Mouse (Mus musculus) heart, embryonic 10.5 days (tissue): ENCODE measurements at regions not wholly inside any gene's neighbourhood (a gene's known extent, or its start where the extent isn't known, plus 50 kb on each side); places are given as distances from the start of the nearest gene placed in this dataset.

Experiments used
- DNase-seq: peaks from one replicate; pipeline ENCODE4 v3.0.0-alpha.2; 2017; ENCODE audit warnings: low spot score
- H3K27ac ChIP-seq: fragments of 300-500 bp; sonication (generic); 2 replicates; pipeline ENCODE4 v1.5.1; 2016; ENCODE audit warnings: mild to moderate bottlenecking
- H3K27me3 ChIP-seq: fragments of 300-500 bp; sonication (generic); 2 replicates; pipeline ENCODE4 v1.6.1; 2016; ENCODE audit warnings: mild to moderate bottlenecking; ENCODE audit not compliant: poor library complexity, insufficient read depth, severe bottlenecking
- H3K36me3 ChIP-seq: fragments of 300-500 bp; sonication (generic); 2 replicates; pipeline ENCODE4 v1.6.1; 2016; ENCODE audit warnings: mild to moderate bottlenecking, moderate library complexity
- H3K4me1 ChIP-seq: fragments of 300-500 bp; sonication (generic); 2 replicates; pipeline ENCODE4 v1.6.1; 2016; ENCODE audit warnings: mild to moderate bottlenecking
- H3K4me3 ChIP-seq: fragments of 300-500 bp; sonication (generic); 2 replicates; pipeline ENCODE4 v1.5.1; 2016; ENCODE audit warnings: mild to moderate bottlenecking, moderate library complexity
- H3K9me3 ChIP-seq: fragments of 300-500 bp; sonication (generic); 2 replicates; pipeline ENCODE4 v1.6.1; 2016; ENCODE audit warnings: mild to moderate bottlenecking, moderate library complexity
- WGBS: fragments of 180-500 bp; shearing (Covaris S2); methylation state at CpG from one replicate; pipeline ENCODE4 v1.1.7; 2016; 5-methylcytosine and 5-hydroxymethylcytosine counted together

- Histone ChIP-seq H3K4me3 (no peak overlapping the region), H3K27me3 (no peaks in the 10 kb centered on the region; the same call in 1 of the 2 replicates), H3K36me3 (no peaks in the 10 kb centered on the region), H3K27ac (peak overlapping the region; percentile 62; the same call in 1 of the 2 replicates), H3K4me1 (peaks cover 4% of the 10 kb centered on the region; the same call in 1 of the 2 replicates), H3K9me3 (no peaks in the 10 kb centered on the region)
- no peak for DNase-seq
- 10% methylated on average over 2 of the region's 2 CpGs for whole genome bisulfite sequencing
These were observed 126.5 kb upstream of the Akirin2 start for GRCm38 (mm10) chr4:34424131-34424646.

GRCm38 (mm10) chr4:34429003-34429402, 121.7 kb upstream of the Akirin2 start:
- no peaks in the 10 kb centered on the region for H3K36me3 ChIP-seq
- no peaks in the 10 kb centered on the region; the same call in 1 of the 2 replicates for H3K4me1 ChIP-seq
- H3K27me3 ChIP-seq: peaks cover 25% of the 10 kb centered on the region
- 57% methylated on average over 4 of the region's 4 CpGs for WGBS
- no peak overlapping the region for H3K27ac ChIP-seq
- no peak overlapping the region for H3K4me3 ChIP-seq
- DNase-seq: no peak
- no peaks in the 10 kb centered on the region for H3K9me3 ChIP-seq

- no peak for DNase-seq
- H3K36me3 ChIP-seq: no peaks in the 10 kb centered on the region
- no peak overlapping the region for H3K27ac ChIP-seq
- H3K4me3 ChIP-seq: no peak overlapping the region
- WGBS: 77% methylated on average over 22 of the region's 22 CpGs
- H3K9me3 ChIP-seq: no peaks in the 10 kb centered on the region
- peaks cover 25% of the 10 kb centered on the region for H3K27me3 ChIP-seq
- H3K4me1 ChIP-seq: no peaks in the 10 kb centered on the region; the same call in 1 of the 2 replicates
These were observed 121.1 kb upstream of the Akirin2 start for GRCm38 (mm10) chr4:34429456-34430235.

GRCm38 (mm10) chr4:34437316-34437715, 113.4 kb upstream of the Akirin2 start:
- H3K4me3 ChIP-seq: no peak overlapping the region
- WGBS: 83% methylated on average over 3 of the region's 3 CpGs
- H3K9me3 ChIP-seq: no peaks in the 10 kb centered on the region
- no peaks in the 10 kb centered on the region for H3K36me3 ChIP-seq
- H3K27me3 ChIP-seq: peaks cover 24% of the 10 kb centered on the region
- no peak for DNase-seq
- H3K27ac ChIP-seq: no peak overlapping the region
- peaks cover 6% of the 10 kb centered on the region for H3K4me1 ChIP-seq

GRCm38 (mm10) chr4:34449582-34449981, 101.2 kb upstream of the Akirin2 start:
- H3K9me3 ChIP-seq: no peaks in the 10 kb centered on the region
- no peak overlapping the region for H3K27ac ChIP-seq
- H3K27me3 ChIP-seq: no peaks in the 10 kb centered on the region
- DNase-seq: peak; percentile 57
- no peak overlapping the region for H3K4me3 ChIP-seq
- H3K4me1 ChIP-seq: no peaks in the 10 kb centered on the region
- H3K36me3 ChIP-seq: no peaks in the 10 kb centered on the region
- WGBS: 76% methylated on average over 7 of the region's 7 CpGs

GRCm38 (mm10) chr4:34462591-34462990, 88.1 kb upstream of the Akirin2 start:
- Histone ChIP-seq H3K4me1 (no peaks in the 10 kb centered on the region), H3K27me3 (no peaks in the 10 kb centered on the region), H3K9me3 (no peaks in the 10 kb centered on the region), H3K36me3 (no peaks in the 10 kb centered on the region), H3K27ac (no peak overlapping the region), H3K4me3 (no peak overlapping the region)
- 93% methylated on average over 4 of the region's 4 CpGs for WGBS
- no peak for DNase-seq

- H3K9me3 ChIP-seq: no peaks in the 10 kb centered on the region
- H3K4me1 ChIP-seq: no peaks in the 10 kb centered on the region
- no peaks in the 10 kb centered on the region for H3K36me3 ChIP-seq
- no peak overlapping the region for H3K27ac ChIP-seq
- no peak for DNase-seq
- 98% methylated on average over 2 of the region's 2 CpGs for WGBS
- H3K27me3 ChIP-seq: no peaks in the 10 kb centered on the region
- no peak overlapping the region for H3K4me3 ChIP-seq
These were observed 84.9 kb upstream of the Akirin2 start for GRCm38 (mm10) chr4:34465845-34466244.

- WGBS: 80% methylated on average over 3 of the region's 3 CpGs
- Histone ChIP-seq H3K36me3 (no peaks in the 10 kb centered on the region), H3K27ac (no peak overlapping the region), H3K4me1 (no peaks in the 10 kb centered on the region), H3K27me3 (no peaks in the 10 kb centered on the region), H3K9me3 (no peaks in the 10 kb centered on the region), H3K4me3 (no peak overlapping the region)
- no peak for DNase-seq
These were observed 84.4 kb upstream of the Akirin2 start for GRCm38 (mm10) chr4:34466309-34466708.

DNA sequence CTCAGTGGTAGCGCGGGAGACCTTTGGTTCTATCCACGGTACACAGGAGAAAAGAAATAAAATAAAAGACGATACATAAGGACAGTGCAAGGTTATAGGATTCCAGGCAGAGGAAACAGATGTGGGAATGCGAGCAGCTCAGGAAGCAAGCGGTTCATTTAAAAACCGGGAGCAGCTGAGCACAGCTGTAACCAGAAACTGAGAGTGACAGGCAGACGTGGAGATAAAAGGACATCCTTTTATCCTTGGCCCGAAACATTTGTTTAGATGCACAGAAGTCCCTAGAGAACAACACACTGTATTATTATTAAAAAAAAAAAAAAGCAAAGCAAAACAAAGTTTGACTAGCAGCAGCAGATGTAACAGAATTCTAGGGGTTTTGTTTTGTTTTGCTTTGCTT, 82.6 kb upstream of the Akirin2 start:
- no peaks in the 10 kb centered on the region for H3K27me3 ChIP-seq
- DNase-seq: no peak
- WGBS: 47% methylated on average over 9 of the region's 9 CpGs
- no peaks in the 10 kb centered on the region for H3K9me3 ChIP-seq
- no peaks in the 10 kb centered on the region for H3K36me3 ChIP-seq
- H3K27ac ChIP-seq: no peak overlapping the region
- no peak overlapping the region for H3K4me3 ChIP-seq
- no peaks in the 10 kb centered on the region for H3K4me1 ChIP-seq

DNA sequence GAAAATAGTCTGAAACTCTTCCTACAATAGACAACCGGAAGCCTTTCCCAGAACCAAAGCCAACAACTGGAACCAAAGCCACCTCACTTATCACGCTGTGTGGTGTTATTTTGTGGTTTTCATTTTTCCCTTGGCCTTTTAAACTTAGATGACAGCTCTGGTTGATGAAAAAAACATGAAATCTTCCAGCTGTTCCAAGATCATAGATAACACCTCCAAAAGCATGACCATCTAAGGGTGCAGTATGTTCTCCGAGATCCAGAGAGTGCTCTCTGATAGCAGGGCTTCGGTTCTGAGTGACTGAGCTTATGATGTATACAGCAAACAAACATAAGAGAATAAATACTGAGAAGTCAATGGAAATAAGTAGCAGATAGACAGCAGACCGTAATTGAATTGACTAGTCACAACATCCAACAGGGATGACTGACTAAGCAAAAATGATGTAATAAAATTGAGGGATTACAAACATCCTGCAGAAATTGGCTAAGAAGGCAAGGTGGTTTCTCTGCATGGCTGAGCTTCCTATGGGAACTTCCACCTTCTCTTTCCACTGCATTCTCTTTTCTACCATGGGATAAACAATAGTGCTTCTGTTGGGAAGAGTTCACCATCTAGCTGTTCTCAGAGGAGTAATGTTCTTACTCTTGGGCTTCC, 74.8 kb upstream of the Akirin2 start:
- Histone ChIP-seq H3K4me3 (no peak overlapping the region), H3K9me3 (no peaks in the 10 kb centered on the region), H3K27ac (no peak overlapping the region), H3K36me3 (no peaks in the 10 kb centered on the region), H3K27me3 (no peaks in the 10 kb centered on the region), H3K4me1 (no peaks in the 10 kb centered on the region)
- WGBS: 85% methylated on average over 5 of the region's 5 CpGs
- DNase-seq: no peak

GRCm38 (mm10) chr4:34484273-34484672, 66.5 kb upstream of the Akirin2 start:
- no peaks in the 10 kb centered on the region for H3K4me1 ChIP-seq
- WGBS: 80% methylated on average over 1 of the region's 1 CpGs
- no peak overlapping the region for H3K4me3 ChIP-seq
- no peaks in the 10 kb centered on the region for H3K27me3 ChIP-seq
- H3K27ac ChIP-seq: no peak overlapping the region
- no peak for DNase-seq
- no peaks in the 10 kb centered on the region for H3K9me3 ChIP-seq
- H3K36me3 ChIP-seq: no peaks in the 10 kb centered on the region

DNA sequence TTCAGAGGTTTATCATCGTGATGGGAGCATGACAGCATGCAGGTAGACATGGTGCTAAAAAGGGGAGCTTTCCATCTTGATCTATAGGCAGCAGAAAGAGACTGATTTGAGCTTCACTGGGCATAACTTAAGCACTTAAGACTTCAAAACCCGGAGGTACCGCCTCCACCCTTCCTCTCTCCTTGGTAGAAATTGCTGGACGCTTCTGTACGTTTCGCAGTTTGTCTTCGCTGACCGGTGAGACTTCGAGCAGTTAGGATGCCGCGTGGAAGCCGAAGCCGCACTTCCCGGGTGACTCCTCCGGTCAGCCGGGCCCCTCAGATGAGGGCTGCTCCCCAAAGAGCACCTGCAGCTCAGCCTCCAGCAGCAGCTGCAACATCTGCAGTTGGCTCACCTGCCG, 65.2 kb upstream of the Akirin2 start:
- H3K4me1 ChIP-seq: no peaks in the 10 kb centered on the region
- no peak overlapping the region for H3K27ac ChIP-seq
- H3K36me3 ChIP-seq: no peaks in the 10 kb centered on the region
- no peak for DNase-seq
- H3K9me3 ChIP-seq: no peaks in the 10 kb centered on the region
- H3K4me3 ChIP-seq: no peak overlapping the region
- 71% methylated on average over 17 of the region's 17 CpGs for WGBS
- no peaks in the 10 kb centered on the region for H3K27me3 ChIP-seq

DNA sequence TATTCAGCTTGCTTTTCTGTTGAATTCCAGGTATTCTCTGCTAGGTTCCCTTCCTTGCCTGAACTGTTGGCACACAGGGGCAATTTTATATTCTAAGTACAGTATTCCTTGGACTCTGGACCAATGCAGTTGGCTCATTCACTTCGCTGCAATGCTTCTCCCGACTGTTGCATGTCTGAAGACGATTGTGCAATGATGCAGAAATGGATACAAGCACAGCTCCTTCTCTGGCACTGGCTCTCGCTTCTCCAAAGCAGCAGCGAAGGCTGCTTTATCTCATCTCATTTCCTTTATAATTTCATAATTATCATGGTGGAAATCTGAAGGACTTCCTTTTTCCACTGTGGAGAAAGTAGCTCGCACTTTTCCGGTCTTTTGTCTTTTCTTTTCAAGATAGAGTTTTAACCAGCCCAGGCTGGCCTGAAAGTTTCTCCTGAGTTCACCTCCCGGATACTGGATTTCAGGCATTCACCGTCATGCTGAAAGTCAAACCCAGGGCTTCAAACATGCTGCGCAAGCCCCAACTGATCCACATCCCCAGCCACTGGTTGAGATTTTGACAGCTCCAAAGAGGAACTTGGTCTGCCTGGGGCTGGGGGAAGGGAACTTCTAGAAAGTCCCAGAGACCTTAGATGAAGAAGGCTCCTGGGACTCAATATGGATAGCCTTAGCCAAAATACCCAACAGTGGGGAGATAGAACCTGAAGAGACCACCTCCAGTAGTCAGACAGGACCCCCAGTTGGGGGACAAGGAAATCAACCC, 55.6 kb upstream of the Akirin2 start:
- DNase-seq: no peak
- H3K4me1 ChIP-seq: no peaks in the 10 kb centered on the region
- WGBS: 83% methylated on average over 10 of the region's 10 CpGs

More for the DNA sequence above, 55.6 kb upstream of the Akirin2 start:
- no peak overlapping the region for H3K4me3 ChIP-seq
- no peaks in the 10 kb centered on the region for H3K27me3 ChIP-seq
- no peak overlapping the region for H3K27ac ChIP-seq
- H3K9me3 ChIP-seq: no peaks in the 10 kb centered on the region
- no peaks in the 10 kb centered on the region for H3K36me3 ChIP-seq
